Mouse (Mus musculus) stomach, postnatal 0 days (tissue): ENCODE results near the gene Arid3a. TPM values are rescaled to one million over a fixed set of nuclear protein-coding genes. Genes with fewer than 3 reads are reported as not detected.

Source experiments
- ATAC-seq: fragments of 200-750 bp; cut with Nextera tagmentation; 2 replicates; pipeline ENCODE4 v1.8.0; 2017; ENCODE audit not compliant: low FRiP score, low TSS enrichment
- DNase-seq: peaks from one replicate; pipeline ENCODE4 v3.0.0-alpha.2; 2016; ENCODE audit warnings: low spot score
- H3K27ac ChIP-seq: fragments of 300-500 bp; sonication (generic); replicated peaks from 2 replicates; pipeline ENCODE4 v1.5.1; 2014; ENCODE audit warnings: mild to moderate bottlenecking, control low read depth
- H3K27me3 ChIP-seq: fragments of 300-500 bp; sonication (generic); 2 replicates; pipeline ENCODE4 v1.6.1; 2014; ENCODE audit warnings: low read length; ENCODE audit not compliant: control insufficient read depth, insufficient read depth
- H3K36me3 ChIP-seq: fragments of 300-500 bp; sonication (generic); 2 replicates; pipeline ENCODE4 v1.6.1; 2014; ENCODE audit warnings: low read length, mixed read lengths; ENCODE audit not compliant: control insufficient read depth, insufficient read depth
- H3K4me1 ChIP-seq: fragments of 300-500 bp; sonication (generic); replicated peaks from 2 replicates; pipeline ENCODE4 v1.6.1; 2014; ENCODE audit warnings: antibody characterized with exemption; ENCODE audit not compliant: control insufficient read depth, insufficient read depth
- H3K4me2 ChIP-seq: fragments of 300-500 bp; sonication (generic); replicated peaks from 2 replicates; pipeline ENCODE4 v1.6.1; 2014; ENCODE audit warnings: low read depth, mild to moderate bottlenecking, control low read depth, moderate library complexity
- H3K4me3 ChIP-seq: fragments of 300-500 bp; sonication (generic); 2 replicates; pipeline ENCODE4 v1.5.1; 2014; ENCODE audit warnings: low read depth, low read length, control low read depth
- H3K9ac ChIP-seq: fragments of 300-500 bp; sonication (generic); 2 replicates; pipeline ENCODE4 v1.6.1; 2014; ENCODE audit warnings: mild to moderate bottlenecking, low read length, control low read depth, mixed read lengths
- H3K9me3 ChIP-seq: fragments of 300-500 bp; sonication (generic); 2 replicates; pipeline ENCODE4 v1.6.1; 2016; ENCODE audit warnings: low read length; ENCODE audit not compliant: control insufficient read depth
- CTCF ChIP-seq: IDR thresholded peaks from 2 replicates; pipeline ENCODE4 v1.5.1; 2016; ENCODE audit warnings: antibody characterized with exemption, low read depth, mild to moderate bottlenecking, moderate library complexity
- EP300 ChIP-seq: optimal IDR thresholded peaks from 2 replicates; pipeline ENCODE3; 2016; ENCODE audit warnings: antibody characterized with exemption
- WGBS: fragments of 180-500 bp; shearing (Covaris S2); extraction: QIAGEN DNeasy Blood & Tissue Kit; methylation state at CpG from one replicate; pipeline ENCODE4 v1.1.7; 2014; 5-methylcytosine and 5-hydroxymethylcytosine counted together
- polyA plus RNA-seq: library from polyadenylated mRNA; unstranded; fragments of >200 nt; fragmentation: Nextera tagmentation; extraction: Ambion mirVana; gene quantifications from 2 replicates; pipeline ENCODE4 v1.2.1, GENCODE M21; 2015

The Arid3a gene
- 3.2 and 3.5 TPM in 2 replicates for polyA plus RNA-seq

GRCm38 (mm10) chr10:79926491-79927323, at the start of gene Arid3a:
Gene Arid3a, plus strand, starts transcription at chr10:79927043.
- Histone ChIP-seq H3K27me3 (no peaks in the 10 kb centered on the region), H3K9ac (peak within 1 kb of the TSS; percentile 87), H3K4me1 (0 out of 2 replicates have a peak, but pooled peaks cover 5% of the 10 kb centered on the region), H3K4me2 (peak within 1 kb of the TSS; percentile 88), H3K36me3 (peaks cover under 1% of the 10 kb centered on the region; the same call in 1 of the 2 replicates), H3K9me3 (no peaks in the 10 kb centered on the region), H3K4me3 (peak within 1 kb of the TSS; percentile 96), H3K27ac (peak within 1 kb of the TSS; percentile 88)
- peak; percentile 85 for ATAC-seq
- TF ChIP-seq CTCF (no peak; the same call in 1 of the 2 replicates), EP300 (peak; percentile 85)
- under 1% methylated on average over 62 of the region's 63 CpGs for WGBS
- peak; percentile 96 for DNase-seq

- TF ChIP-seq EP300 (no peak), CTCF (no peak)
- Histone ChIP-seq H3K4me3 (no peak overlapping the region), H3K27ac (no peak overlapping the region), H3K36me3 (no peaks in the 10 kb centered on the region), H3K9me3 (no peaks in the 10 kb centered on the region), H3K4me1 (no peaks in the 10 kb centered on the region; the same call in 1 of the 2 replicates), H3K27me3 (no peaks in the 10 kb centered on the region), H3K4me2 (no peak overlapping the region), H3K9ac (no peak overlapping the region)
- WGBS: 72% methylated on average over 1 of the region's 1 CpGs
- DNase-seq: no peak
- ATAC-seq: no peak
These were observed 49.7 kb upstream of the Arid3a start for GRCm38 (mm10) chr10:79877174-79877573.

- no peaks in the 10 kb centered on the region for H3K27me3 ChIP-seq
- no peak overlapping the region for H3K27ac ChIP-seq
- H3K4me3 ChIP-seq: no peak overlapping the region
- H3K4me1 ChIP-seq: no peaks in the 10 kb centered on the region; the same call in 1 of the 2 replicates
- H3K9me3 ChIP-seq: no peaks in the 10 kb centered on the region
- WGBS: 50% methylated on average over 12 of the region's 12 CpGs
- no peak for ATAC-seq
- no peak overlapping the region for H3K9ac ChIP-seq
- H3K36me3 ChIP-seq: no peaks in the 10 kb centered on the region
- no peak overlapping the region for H3K4me2 ChIP-seq
- no peak for DNase-seq
- no peak for TF ChIP-seq CTCF
- TF ChIP-seq EP300: no peak
These were observed 49.1 kb upstream of the Arid3a start for GRCm38 (mm10) chr10:79877757-79878156.

- WGBS: 40% methylated on average over 3 of the region's 3 CpGs
- H3K36me3 ChIP-seq: no peaks in the 10 kb centered on the region
- no peak overlapping the region for H3K4me2 ChIP-seq
- no peaks in the 10 kb centered on the region for H3K27me3 ChIP-seq
- no peak for TF ChIP-seq CTCF
- no peak overlapping the region for H3K27ac ChIP-seq
- no peak overlapping the region for H3K4me3 ChIP-seq
- H3K9me3 ChIP-seq: no peaks in the 10 kb centered on the region
- H3K9ac ChIP-seq: no peak overlapping the region
- no peaks in the 10 kb centered on the region; the same call in none of the 2 replicates for H3K4me1 ChIP-seq
- ATAC-seq: no peak
- no peak for DNase-seq
These were observed 47.3 kb upstream of the Arid3a start for GRCm38 (mm10) chr10:79879527-79879926.

- Histone ChIP-seq H3K9me3 (no peaks in the 10 kb centered on the region), H3K27me3 (no peaks in the 10 kb centered on the region), H3K27ac (no peak overlapping the region), H3K36me3 (no peaks in the 10 kb centered on the region), H3K9ac (no peak overlapping the region), H3K4me3 (no peak overlapping the region), H3K4me2 (no peak overlapping the region; the same call in 1 of the 2 replicates), H3K4me1 (no peaks in the 10 kb centered on the region; the same call in none of the 2 replicates)
- TF ChIP-seq EP300 (no peak), CTCF (no peak)
- ATAC-seq (no peak), DNase-seq (peak; percentile 69)
- WGBS: 19% methylated on average over 9 of the region's 9 CpGs
These were observed 46.1 kb upstream of the Arid3a start for GRCm38 (mm10) chr10:79880721-79881120.

- ATAC-seq: peak; percentile 36
- DNase-seq: no peak
- H3K27me3 ChIP-seq: no peaks in the 10 kb centered on the region
- no peak overlapping the region for H3K4me3 ChIP-seq
- 0 out of 2 replicates have a peak overlapping the region, but pooled peaks have one; percentile 18 for H3K9ac ChIP-seq
- TF ChIP-seq EP300: no peak
- no peak for TF ChIP-seq CTCF
- WGBS: 9% methylated on average over 21 of the region's 22 CpGs
- peak overlapping the region; percentile 27; the same call in 1 of the 2 replicates for H3K4me2 ChIP-seq
- no peaks in the 10 kb centered on the region for H3K36me3 ChIP-seq
- H3K27ac ChIP-seq: no peak overlapping the region
- no peaks in the 10 kb centered on the region; the same call in none of the 2 replicates for H3K4me1 ChIP-seq
- H3K9me3 ChIP-seq: no peaks in the 10 kb centered on the region
These were observed 44.9 kb upstream of the Arid3a start for GRCm38 (mm10) chr10:79881981-79882380.
